Mouse (Mus musculus) CD4-positive helper T cell, adult 2 months (primary cell): Measurements from ENCODE around the gene B4galnt2.

Experiments used
- DNase-seq: peaks from one replicate; pipeline ENCODE4 v3.0.0-alpha.2; 2012; ENCODE audit warnings: low read depth, missing footprints, low spot score

The B4galnt2 gene

DNA sequence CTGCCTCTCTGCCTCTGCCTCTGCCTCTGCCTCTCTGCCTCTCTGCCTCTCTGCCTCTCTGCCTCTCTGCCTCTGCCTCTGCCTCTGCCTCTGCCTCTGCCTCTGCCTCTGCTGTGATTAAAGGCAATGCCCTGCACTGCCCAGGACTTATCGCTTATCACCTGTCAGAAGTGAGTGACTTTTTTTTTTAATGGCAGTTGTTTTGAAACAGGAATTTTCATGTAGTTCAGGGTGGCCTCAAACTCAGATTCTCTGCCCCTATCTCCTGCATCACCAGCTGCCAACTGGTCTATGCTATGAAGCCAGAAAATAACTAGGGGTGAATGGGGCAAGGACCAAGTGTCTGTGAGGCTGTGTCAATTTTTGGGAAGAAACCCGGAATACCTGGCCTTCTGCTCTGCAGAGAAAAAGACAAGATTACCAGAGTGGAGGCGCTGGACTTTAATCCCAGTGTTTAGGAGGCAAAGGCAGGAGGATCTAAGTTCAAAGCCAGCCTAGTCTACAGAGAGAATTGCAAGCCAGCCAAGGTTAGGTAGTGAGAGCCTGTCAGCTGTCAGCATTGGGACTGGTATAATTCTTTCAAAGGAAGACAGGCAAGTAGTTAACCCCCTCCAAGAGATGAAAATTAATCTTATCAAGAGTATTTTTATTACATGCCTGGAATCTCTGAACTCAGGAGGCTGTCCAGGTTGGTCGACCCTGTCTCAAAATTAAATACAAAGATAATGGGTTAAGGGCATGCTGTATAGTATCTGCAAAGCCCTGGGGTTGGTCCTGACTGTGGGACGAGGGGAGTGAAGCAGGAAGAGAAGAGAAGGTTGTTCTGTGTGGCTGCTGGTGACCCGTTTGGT is 88.1 kb downstream of the B4galnt2 start:
- no peak for DNase-seq

DNA sequence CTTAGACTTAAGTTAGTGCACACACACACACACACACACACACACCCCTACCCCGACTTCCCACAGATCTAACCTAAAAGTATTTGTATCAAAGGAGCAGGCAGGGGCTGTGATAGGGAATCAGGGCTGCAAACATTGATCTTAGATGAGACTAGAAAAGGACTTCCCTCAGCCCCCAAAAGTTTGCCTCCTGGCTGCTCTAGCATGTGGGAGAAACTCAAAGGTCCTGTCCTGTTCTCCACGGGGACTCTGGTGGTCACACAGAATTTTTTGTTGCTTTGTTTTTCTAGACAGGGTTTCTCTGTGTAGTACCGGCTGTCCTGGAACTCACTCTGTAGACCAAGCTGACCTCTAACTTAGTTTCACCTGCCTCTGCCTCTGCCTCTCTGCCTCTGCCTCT is 89.1 kb downstream of the B4galnt2 start:
- no peak for DNase-seq

DNA sequence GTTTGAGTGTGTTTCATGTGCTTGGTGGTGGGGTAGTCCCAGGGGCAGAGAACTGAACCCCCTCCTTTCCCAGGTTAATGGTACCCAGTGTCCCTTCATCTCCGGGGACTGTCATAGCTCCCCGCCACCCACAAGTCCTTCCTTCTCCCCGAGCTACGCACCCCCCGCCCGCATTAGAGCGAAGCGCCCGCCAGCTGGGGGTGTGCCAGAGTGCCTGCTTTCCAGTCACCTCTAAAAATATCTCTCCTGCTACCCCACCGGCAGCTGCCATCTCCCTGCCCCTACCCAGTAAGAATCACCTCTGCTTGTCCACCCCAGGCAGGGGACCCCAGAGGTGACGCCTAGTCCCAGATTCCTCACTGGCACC is 89.8 kb downstream of the B4galnt2 start:
- DNase-seq: peak; percentile 45

DNA sequence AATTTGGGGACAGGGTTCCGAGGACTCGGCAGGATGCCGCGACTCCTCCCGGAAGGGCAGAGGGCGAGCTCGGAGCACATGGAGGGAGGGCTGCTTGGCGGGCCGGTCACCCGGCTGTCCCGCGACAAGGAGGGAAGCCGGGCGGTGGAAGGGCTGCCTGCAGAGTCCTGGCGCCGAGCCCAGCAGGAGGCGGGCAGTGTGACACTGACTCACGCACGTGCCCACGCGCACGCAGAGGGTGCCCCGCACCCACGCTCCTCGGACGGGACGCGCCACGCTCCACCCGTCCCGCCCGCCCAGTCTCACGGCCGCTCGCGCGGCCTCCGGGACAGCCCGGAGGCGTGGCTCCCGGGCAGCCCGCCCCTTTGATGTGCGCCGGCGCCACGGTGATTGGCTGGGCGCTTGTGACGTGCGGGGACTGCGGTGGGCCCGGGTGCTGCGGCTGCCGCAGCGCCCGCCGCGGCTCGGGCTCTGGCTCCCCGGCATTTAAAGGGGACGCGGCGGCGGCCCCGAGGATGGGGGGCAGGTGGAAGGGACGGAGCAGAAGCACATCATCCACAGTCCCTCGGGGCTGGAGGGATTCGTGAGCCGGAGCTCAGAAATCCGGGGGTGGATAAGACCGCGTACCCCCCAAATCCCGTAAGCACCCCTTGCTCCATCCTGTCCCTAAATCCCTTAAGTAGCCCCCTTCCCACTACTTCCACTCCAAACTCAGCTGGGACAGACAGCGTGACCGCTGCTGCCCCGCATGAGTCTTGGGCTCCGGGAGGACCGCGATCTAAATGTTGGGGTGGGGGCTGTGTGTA is 90.4 kb downstream of the B4galnt2 start, which contains the start of gene Phospho1:
TSS of gene Phospho1 (plus strand) at position 429 of the 806 bp plus-strand sequence.
- peak; percentile 94 for DNase-seq

DNA sequence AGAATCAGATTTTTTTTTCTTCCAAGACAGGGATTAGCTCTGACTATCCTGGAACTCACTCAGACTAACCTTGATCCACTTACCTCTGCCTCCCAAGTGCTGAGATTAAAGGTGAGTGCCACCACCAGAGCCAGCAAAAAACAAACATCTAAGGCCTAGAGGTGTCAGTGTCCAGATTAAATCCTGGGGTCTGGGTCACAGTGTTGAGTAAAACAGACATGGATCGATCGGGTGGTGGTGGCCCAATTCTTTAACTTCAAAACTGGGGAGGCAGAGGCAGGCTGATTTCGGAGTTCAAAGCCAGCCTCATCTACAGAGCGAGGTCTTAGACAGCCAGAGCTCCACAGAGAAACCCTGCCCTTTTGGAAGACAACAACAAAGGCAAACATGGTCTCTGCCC is 92.3 kb downstream of the B4galnt2 start:
- DNase-seq: no peak

DNA sequence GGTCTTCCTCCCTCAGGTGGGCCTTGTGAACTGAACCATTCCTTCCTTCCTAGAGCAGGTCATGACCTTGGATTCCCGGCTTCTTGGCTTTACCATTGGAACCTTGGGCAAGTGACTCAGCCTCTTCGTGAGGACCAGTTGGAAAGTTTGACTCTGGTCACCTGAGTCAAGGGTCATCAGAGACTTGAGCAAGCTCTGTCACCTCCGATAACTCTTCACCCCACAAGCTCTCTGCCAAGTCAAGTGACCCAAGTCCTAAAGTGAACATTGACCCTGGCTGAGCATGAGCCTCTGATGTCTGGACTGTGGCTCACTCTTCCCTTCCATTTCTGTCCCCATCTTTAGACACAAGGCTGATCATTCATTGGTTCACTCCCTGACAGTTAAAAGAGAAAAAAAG is 93.2 kb downstream of the B4galnt2 start:
- DNase-seq: no peak

DNA sequence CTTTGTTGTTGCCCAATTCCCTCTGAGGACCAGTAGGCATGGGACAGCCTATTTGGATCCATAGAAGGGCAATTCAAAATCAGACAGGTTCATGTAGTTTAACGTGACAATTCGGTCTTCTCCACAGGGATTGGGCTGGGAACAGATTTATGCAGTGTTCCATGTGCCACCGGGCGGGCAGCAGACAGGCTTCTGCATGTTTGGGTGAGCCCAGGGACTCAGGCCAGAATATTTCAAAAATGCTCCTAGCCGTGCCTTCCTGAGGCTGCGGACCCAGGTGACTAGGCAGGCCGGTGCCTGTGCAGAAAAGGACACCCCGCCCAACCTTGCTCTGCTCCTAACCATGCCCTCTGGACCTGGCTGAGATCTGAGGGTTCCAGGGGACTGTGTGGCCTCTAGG is 95.6 kb downstream of the B4galnt2 start:
- no peak for DNase-seq
